Mouse (Mus musculus) heart, embryonic 11.5 days (tissue): ENCODE measurements around the gene Sost. TPM values are rescaled to one million over a fixed set of nuclear protein-coding genes. Genes with fewer than 3 reads are reported as not detected.
A peak's percentile ranks its signal among the peaks of the same experiment; 100 is the strongest.

ENCODE experiments used
- ATAC-seq: fragments of 200-750 bp; cut with Nextera tagmentation; replicated peaks from 2 replicates; pipeline ENCODE4 v1.8.0; 2017; ENCODE audit warnings: moderate library complexity; ENCODE audit not compliant: insufficient number of reproducible peaks, low FRiP score, low TSS enrichment
- H3K27ac ChIP-seq: fragments of 300-500 bp; sonication (generic); 2 replicates; pipeline ENCODE4 v1.5.1; 2014; ENCODE audit warnings: mild to moderate bottlenecking, low read depth, low read length
- H3K27me3 ChIP-seq: fragments of 300-500 bp; sonication (generic); 2 replicates; pipeline ENCODE4 v1.6.1; 2014; ENCODE audit warnings: mild to moderate bottlenecking, low read length, mixed read lengths; ENCODE audit not compliant: control insufficient read depth, insufficient read depth
- H3K36me3 ChIP-seq: fragments of 300-500 bp; sonication (generic); 2 replicates; pipeline ENCODE4 v1.6.1; 2014; ENCODE audit warnings: mild to moderate bottlenecking, low read length, moderate library complexity, mixed read lengths; ENCODE audit not compliant: control insufficient read depth, insufficient read depth
- H3K4me1 ChIP-seq: fragments of 300-500 bp; sonication (generic); 2 replicates; pipeline ENCODE4 v1.6.1; 2014; ENCODE audit warnings: low read length; ENCODE audit not compliant: control insufficient read depth, insufficient read depth
- H3K4me2 ChIP-seq: fragments of 300-500 bp; sonication (generic); 2 replicates; pipeline ENCODE4 v1.6.1; 2014; ENCODE audit warnings: mild to moderate bottlenecking, moderate library complexity
- H3K4me3 ChIP-seq: fragments of 300-500 bp; sonication (generic); 2 replicates; pipeline ENCODE4 v1.5.1; 2014; ENCODE audit warnings: low read depth, low read length
- H3K9ac ChIP-seq: fragments of 300-500 bp; sonication (generic); 2 replicates; pipeline ENCODE4 v1.6.1; 2014; ENCODE audit warnings: mild to moderate bottlenecking, low read depth, low read length, moderate library complexity
- H3K9me3 ChIP-seq: fragments of 300-500 bp; sonication (generic); replicated peaks from 2 replicates; pipeline ENCODE4 v1.6.1; 2016; ENCODE audit warnings: low read length; ENCODE audit not compliant: control insufficient read depth
- WGBS: fragments of 180-500 bp; shearing (Covaris S2); extraction: QIAGEN DNeasy Blood & Tissue Kit; methylation state at CpG from one replicate; pipeline ENCODE4 v1.1.7; 2014; ENCODE audit not compliant: insufficient replicate concordance; 5-methylcytosine and 5-hydroxymethylcytosine counted together
- polyA plus RNA-seq: library from polyadenylated mRNA; unstranded; fragments of >200 nt; fragmentation: Nextera tagmentation; extraction: Ambion mirVana; gene quantifications from 2 replicates; pipeline ENCODE4 v1.2.1, GENCODE M21; 2014

Sost gene
- polyA plus RNA-seq: 0.10 and 0.43 TPM in 2 replicates

DNA sequence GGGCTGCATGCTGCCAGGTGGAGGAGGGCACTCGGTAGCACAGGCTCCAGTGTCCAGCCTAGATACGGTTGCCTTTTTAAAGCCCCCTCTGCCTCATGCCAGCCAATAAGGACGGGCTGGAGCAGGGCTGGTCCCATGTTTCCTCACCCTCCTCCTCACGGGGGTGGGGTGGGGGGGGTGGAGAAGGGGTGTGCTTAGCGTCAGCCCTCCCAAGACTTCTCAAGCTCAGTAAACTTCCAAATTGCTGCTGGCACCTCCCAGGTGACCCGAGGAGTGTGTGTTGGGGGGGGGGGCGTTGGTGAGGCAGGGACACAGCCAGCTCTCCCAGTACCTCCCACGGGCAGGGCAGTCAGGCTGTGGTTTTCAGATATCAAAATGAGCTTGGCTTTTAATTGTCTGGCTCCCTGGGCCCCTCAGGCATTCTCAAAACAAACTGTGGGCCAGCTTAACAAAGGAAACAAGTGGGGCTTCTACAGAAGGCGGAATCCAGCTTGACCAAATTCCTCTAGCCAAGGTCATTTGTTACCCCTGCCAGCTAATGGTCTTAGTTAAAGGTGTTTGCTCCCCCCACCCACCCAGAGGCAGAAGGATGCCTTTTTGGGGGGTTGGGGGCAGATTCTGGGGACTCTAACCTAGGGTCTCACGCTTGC, at the start of gene Sost:
TSS of gene Sost (minus strand) at position 51 of the 650 bp plus-strand sequence.
- Histone ChIP-seq H3K27ac (no peak within 1 kb of the TSS; the same call in 1 of the 2 replicates), H3K4me3 (no peak within 1 kb of the TSS; the same call in 1 of the 2 replicates), H3K36me3 (0 out of 2 replicates have a peak, but pooled peaks cover 1% of the 10 kb centered on the region), H3K9me3 (no peaks in the 10 kb centered on the region), H3K27me3 (peaks cover 47% of the 10 kb centered on the region), H3K4me1 (peaks cover 19% of the 10 kb centered on the region), H3K4me2 (peak within 1 kb of the TSS; percentile 95), H3K9ac (peak within 1 kb of the TSS; percentile 8; the same call in 1 of the 2 replicates)
- no peak for ATAC-seq
- 22% methylated on average over 10 of the region's 10 CpGs for WGBS

- Histone ChIP-seq H3K9ac (no peak overlapping the region), H3K4me3 (no peak overlapping the region), H3K4me1 (no peaks in the 10 kb centered on the region), H3K9me3 (no peaks in the 10 kb centered on the region), H3K36me3 (no peaks in the 10 kb centered on the region), H3K4me2 (no peak overlapping the region), H3K27me3 (no peaks in the 10 kb centered on the region), H3K27ac (no peak overlapping the region)
- 86% methylated on average over 1 of the region's 1 CpGs for WGBS
- ATAC-seq: no peak
Observed at GRCm38 (mm10) chr11:102016136-102016535, 49.3 kb upstream of the Sost start.

DNA sequence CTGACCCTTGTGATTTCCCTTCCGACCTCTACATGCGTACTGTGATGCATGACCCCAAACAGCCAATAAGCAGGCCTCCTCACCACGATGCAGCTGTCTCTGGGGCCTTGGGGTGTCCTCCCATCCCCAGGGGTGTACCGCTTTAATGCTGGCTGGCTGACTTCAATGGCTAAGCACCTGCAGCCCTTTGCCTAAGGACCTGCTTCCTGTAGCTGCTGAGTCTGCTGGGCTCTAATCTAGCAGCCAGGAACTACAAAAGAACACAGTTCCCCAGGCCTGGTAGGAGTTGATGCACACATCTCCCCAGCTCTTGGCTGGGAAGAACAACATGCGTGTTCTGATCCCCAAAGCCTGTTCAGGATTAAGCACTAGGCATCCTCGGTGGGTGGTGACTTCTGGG, 48.7 kb upstream of the Sost start:
- H3K27ac ChIP-seq: no peak overlapping the region
- no peaks in the 10 kb centered on the region for H3K36me3 ChIP-seq
- no peaks in the 10 kb centered on the region for H3K27me3 ChIP-seq
- no peak overlapping the region for H3K4me2 ChIP-seq
- WGBS: 72% methylated on average over 6 of the region's 6 CpGs
- no peak overlapping the region for H3K4me3 ChIP-seq
- no peak for ATAC-seq
- H3K9me3 ChIP-seq: no peaks in the 10 kb centered on the region
- H3K9ac ChIP-seq: no peak overlapping the region
- H3K4me1 ChIP-seq: no peaks in the 10 kb centered on the region

DNA sequence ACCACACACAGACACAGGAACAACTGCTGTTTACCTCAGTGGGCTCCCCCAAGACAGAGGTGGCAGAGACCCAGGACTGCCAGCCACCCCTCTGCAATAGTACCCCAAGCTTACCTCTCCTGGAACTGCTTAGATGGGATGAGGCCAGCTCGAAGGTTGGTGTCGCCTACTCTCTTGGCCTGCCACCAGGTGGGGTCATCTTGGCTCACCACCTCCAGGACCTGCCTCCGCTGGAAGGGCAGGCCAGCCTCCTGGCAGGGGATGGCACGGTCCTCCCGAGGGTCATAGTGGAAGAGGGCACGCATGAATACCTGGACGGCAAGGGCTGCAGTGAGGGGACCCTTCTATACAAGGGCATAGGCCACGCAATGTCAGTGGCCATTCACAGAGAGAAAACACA, 46.4 kb upstream of the Sost start:
- no peaks in the 10 kb centered on the region for H3K9me3 ChIP-seq
- no peak overlapping the region for H3K4me3 ChIP-seq
- 75% methylated on average over 8 of the region's 8 CpGs for WGBS
- H3K9ac ChIP-seq: no peak overlapping the region
- H3K27ac ChIP-seq: no peak overlapping the region
- no peaks in the 10 kb centered on the region for H3K27me3 ChIP-seq
- H3K36me3 ChIP-seq: no peaks in the 10 kb centered on the region
- no peaks in the 10 kb centered on the region for H3K4me1 ChIP-seq
- ATAC-seq: no peak
- no peak overlapping the region for H3K4me2 ChIP-seq

- ATAC-seq: no peak
Observed at GRCm38 (mm10) chr11:102011510-102011909, 44.7 kb upstream of the Sost start.

GRCm38 (mm10) chr11:102010140-102010539, 43.3 kb upstream of the Sost start:
- Histone ChIP-seq H3K27ac (no peak overlapping the region), H3K4me3 (no peak overlapping the region), H3K27me3 (no peaks in the 10 kb centered on the region), H3K9ac (no peak overlapping the region), H3K36me3 (no peaks in the 10 kb centered on the region), H3K4me1 (no peaks in the 10 kb centered on the region), H3K4me2 (no peak overlapping the region), H3K9me3 (no peaks in the 10 kb centered on the region)
- WGBS: 79% methylated on average over 13 of the region's 13 CpGs
- no peak for ATAC-seq

More at GRCm38 (mm10) chr11:102011510-102011909, 44.7 kb upstream of the Sost start:
- Histone ChIP-seq H3K9me3 (no peaks in the 10 kb centered on the region), H3K27me3 (no peaks in the 10 kb centered on the region), H3K27ac (no peak overlapping the region), H3K9ac (no peak overlapping the region), H3K36me3 (no peaks in the 10 kb centered on the region), H3K4me3 (no peak overlapping the region), H3K4me1 (no peaks in the 10 kb centered on the region), H3K4me2 (no peak overlapping the region)
- WGBS: 62% methylated on average over 8 of the region's 8 CpGs

GRCm38 (mm10) chr11:102008954-102009637, 42.3 kb upstream of the Sost start:
- H3K36me3 ChIP-seq: no peaks in the 10 kb centered on the region; the same call in 1 of the 2 replicates
- 59% methylated on average over 15 of the region's 15 CpGs for WGBS
- H3K4me2 ChIP-seq: no peak overlapping the region
- H3K27me3 ChIP-seq: no peaks in the 10 kb centered on the region
- H3K4me1 ChIP-seq: no peaks in the 10 kb centered on the region
- H3K9me3 ChIP-seq: 0 out of 2 replicates have a peak, but pooled peaks cover 2% of the 10 kb centered on the region
- H3K27ac ChIP-seq: no peak overlapping the region
- H3K4me3 ChIP-seq: no peak overlapping the region
- no peak for ATAC-seq
- no peak overlapping the region for H3K9ac ChIP-seq

GRCm38 (mm10) chr11:102008372-102008771, 41.6 kb upstream of the Sost start:
- Histone ChIP-seq H3K36me3 (no peaks in the 10 kb centered on the region; the same call in 1 of the 2 replicates), H3K9ac (no peak overlapping the region), H3K4me3 (no peak overlapping the region), H3K27me3 (no peaks in the 10 kb centered on the region), H3K4me2 (no peak overlapping the region), H3K27ac (no peak overlapping the region), H3K4me1 (no peaks in the 10 kb centered on the region), H3K9me3 (0 out of 2 replicates have a peak, but pooled peaks cover 2% of the 10 kb centered on the region)
- ATAC-seq: no peak
- WGBS: 90% methylated on average over 8 of the region's 8 CpGs
